Mouse (Mus musculus) regulatory T cell (primary cell): ENCODE data around the gene Rev3l.

Source experiments
- in situ Hi-C: fragments of 300-600 bp; cut with MboI, MseI; formaldehyde crosslinking; loops from one replicate; pipeline ENCODE4 v1.15.1; 2025; ENCODE audit warnings: high pct_unique_total_duplicates

Rev3l gene

DNA sequence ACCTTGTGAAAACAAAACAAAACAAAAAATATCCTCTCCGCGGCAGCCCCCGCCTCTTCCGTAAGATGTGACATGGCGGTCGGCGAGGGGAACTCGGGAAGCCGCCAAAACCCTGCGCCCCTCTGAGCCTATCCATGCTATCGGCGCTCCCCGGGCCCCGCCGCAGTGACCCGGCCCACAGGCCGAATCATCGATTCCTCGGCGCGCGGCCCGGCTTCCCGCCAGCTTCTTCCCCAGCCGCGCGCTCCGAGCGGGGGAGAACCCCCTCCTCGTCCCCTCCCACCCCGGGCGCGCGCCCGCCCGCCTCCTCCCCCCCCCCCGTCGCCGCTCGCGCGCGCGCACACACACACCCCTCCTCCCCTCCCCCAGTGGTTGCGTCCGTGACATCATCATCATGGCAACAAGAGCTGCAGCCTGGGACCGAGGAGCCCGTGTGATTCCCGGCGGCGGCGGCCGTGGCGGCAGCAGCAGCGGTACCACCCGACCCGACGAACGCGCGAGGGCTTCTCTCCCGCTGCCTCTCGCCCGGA is at the start of gene Rev3l:
Gene Rev3l (plus strand): TSS at position 383 of the 530 bp plus-strand sequence.
- in situ Hi-C loops, result no loop called here

DNA sequence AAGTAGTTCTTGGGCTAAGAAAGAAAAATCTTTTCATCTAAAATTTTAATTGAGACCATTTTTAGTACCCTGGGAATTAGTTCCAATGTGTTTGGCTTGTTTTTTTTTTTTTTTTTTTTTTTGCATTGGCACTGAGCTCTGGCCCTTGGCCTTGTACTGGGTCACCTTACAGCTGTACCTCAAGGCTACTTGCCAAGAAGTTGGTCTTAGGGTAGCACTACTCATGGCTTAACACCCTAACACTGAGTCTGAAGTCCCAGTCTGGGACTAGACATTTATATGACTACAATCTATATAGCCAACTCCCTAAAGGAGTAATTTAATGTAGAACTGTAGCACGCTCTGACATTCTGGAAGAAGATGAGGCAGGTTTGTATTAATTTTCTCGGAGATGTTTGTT is 49.4 kb upstream of the Rev3l start:
- in situ Hi-C loops, result no loop called here

DNA sequence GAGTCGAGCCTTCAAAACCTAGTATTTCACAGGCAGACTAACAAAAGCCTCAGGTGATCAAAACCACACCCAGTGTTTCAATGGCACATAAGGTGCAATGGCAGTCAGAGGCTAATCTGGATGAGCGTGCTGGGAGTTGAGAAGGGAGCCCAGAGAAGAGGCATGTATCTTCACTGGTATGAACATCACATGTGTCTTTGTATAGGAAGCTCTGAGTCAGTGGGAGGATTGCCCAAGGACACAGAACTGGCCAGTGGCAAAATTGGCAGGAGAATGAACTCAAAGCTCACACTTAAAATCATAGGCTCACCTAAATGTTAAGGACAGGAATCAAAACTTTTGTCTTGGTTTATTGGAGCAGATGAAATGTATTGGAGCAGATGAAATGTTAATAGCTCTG is 48.4 kb upstream of the Rev3l start:
- in situ Hi-C loops, result no loop called here

DNA sequence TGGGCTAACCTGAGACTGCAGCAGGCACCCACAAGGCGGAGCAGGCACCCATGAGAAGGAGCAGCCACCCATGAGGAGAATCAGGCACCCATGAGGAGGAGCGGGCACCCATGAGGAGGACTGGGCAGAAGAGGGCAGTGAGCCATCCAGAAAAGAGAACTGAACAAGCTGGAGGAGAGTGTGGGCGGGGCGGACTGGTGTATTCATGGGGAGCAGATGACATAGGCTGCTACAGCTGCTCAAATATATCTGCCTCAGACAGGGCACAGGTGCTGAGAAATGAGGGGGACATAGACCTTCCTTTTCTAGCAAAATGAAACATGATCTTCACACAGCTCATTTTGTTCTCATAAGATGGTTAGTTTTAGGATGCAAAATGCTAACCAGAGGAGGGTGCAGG is 45.1 kb upstream of the Rev3l start:
- in situ Hi-C loops, result no loop called here

DNA sequence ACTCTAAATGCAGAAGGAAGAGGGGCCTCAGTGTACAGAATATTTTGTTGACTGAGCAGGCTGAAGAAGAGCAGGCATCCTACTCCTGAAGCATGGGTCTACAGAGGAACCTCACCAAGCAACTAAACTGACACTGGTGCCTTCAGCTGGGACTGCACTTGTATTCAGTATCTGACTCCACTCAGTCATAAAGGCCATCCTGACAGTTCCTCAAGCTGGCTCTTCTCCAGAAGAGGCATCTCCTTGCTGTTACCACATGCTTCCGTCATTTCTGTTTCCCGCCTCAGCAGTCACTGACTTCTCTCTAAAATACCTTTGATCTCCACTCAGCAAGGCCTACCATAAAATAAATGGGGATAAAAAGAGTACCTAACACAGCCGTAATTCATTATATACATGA is 44.1 kb upstream of the Rev3l start:
- in situ Hi-C loops, result no loop called here

DNA sequence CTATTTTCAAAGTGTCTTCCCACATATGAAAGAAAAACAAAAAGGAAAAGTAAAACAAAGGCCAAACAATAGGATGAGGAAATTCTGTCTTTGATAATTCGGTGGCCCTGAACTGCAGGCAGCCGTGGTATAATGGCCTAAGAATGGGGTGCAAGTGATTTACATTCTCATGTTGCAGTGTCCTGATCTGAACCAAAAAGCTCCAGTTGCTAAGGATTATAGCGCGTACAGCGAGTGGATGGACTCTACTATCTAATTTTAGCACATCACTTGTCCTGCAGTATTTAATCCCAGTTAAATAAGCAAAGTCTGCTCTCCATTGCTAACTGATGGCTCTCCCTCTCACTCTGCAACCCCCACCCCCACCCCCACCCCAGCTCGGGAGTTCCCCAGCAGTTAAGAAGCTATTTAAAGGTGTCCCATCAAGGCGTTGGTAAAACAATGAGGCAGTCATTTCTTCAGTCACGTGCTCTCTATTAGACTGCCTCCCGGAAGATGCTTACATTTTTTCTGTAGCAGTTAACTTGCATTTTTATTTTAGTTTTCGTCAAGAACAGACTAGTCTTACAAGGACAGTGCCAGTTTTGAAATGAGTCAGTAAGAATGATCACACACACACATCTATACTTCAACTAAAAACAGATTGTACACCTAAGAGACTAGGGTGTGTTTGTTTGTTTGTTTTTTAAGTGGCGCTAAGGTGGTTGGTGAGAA is 40.4 kb upstream of the Rev3l start:
- in situ Hi-C loops, result no loop called here

DNA sequence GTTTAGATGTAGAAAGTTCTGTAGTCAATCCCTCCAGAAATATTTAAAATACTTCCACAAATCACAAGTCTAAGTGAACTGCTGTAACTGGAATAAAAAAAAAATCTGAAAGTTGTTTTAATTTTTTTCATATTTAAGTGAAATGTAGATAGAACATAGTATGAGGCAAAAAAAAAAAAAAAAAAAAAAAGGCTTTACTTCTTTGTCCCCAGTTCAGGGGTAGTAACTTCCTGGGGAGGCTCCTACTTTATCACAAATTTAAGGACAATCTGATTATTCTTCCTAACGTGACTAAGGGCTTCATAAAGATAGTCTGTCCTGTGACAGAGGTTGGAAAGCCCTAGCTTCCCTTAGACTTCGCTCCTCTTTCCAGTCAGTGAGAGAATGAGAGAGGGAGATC is 39.8 kb upstream of the Rev3l start:
- in situ Hi-C loops, result no loop called here

DNA sequence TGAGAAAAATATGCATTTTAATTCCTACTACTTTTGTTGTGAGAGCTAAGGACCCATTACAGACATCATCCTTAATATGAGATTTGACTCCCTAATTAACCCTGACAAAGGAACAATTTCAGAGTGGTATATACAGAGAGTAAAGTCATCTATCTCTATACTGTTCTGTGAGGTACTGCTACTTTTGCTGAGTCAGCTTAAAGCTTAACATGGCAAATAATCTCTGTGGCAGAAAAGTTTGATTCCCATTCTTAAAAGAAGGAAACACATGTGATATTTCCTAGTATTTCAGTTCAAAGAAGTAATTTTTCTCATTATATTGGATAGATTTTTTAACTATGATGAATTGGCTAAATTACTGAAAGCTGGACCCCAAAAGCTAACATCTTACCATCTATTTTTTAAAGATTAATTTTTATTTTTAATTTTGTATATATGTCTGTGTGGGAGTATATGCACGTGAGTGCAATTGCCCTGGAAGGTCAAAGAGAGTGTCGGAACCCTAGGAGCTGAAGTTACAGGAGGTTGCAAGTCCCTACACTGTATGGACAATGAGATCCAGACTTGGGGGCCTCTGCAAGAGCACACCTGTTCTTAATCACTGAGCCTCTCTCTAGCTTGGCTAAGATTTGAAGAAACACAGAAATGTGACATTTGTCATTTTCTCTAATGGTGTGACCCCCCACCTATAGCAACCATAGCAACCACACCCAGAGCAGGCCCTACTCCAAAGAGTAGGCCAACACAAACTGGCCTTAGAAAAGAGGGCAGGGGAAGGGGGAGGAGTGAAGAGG is 24.0 kb upstream of the Rev3l start:
- in situ Hi-C loops, result no loop called here

DNA sequence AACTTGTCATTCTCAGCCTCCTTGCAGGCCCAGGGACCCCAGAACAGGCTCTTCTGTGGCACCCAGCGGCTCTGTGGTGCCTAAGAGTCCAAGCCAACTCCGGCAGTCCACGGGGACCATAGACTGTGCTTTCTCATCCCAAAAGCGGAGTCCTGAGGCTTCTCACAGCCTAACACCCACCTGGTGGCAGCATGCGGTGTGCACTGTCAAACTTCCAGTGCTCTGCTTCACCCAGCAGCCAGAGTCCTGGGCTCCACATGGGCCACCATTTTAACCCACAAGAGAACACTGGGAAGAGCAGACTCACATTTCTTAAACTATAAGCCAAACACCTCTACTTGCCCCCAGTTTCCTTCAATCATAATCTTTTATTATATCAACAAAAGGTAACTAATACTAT is 15.0 kb upstream of the Rev3l start:
- in situ Hi-C loops, result no loop called here

DNA sequence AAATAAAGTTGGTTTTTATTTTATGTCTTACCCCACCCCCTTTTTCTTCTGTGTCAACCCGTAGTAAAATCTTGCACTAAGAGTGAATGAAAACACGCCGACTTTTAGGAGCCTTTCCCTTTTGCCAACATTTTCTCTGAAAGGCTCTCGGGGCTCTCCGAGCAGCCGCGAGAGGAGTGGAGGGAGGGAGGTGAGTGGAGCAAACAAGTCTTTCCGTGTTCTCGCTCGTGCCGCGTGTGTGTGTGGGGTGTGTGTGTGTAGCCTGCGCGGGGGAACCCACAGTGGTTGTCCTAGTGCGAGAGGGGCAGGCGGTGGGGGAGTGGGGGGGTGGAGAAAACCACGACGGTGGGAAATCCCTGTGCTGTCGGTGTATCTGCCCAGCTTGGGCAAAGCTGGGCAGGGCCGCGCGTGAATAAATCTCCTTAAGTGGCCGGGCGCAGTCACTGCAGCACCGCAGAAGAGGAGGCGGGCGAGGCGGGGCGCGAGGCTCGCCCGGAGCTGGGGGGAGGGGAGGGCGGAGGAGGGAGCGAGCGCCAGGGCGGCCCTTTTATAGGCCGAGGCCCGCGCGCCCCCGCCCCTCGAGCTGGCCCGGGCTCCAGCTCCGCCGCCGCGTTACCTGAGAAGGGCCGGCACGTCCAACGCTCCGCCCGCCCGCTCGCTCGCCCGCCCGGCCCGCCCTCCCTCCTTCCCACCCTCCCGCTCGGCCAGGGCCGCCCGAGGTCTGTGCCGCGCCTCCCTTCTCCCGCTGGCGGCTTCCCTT is 762 bp upstream of the Rev3l start:
- in situ Hi-C loops, result no loop called here

DNA sequence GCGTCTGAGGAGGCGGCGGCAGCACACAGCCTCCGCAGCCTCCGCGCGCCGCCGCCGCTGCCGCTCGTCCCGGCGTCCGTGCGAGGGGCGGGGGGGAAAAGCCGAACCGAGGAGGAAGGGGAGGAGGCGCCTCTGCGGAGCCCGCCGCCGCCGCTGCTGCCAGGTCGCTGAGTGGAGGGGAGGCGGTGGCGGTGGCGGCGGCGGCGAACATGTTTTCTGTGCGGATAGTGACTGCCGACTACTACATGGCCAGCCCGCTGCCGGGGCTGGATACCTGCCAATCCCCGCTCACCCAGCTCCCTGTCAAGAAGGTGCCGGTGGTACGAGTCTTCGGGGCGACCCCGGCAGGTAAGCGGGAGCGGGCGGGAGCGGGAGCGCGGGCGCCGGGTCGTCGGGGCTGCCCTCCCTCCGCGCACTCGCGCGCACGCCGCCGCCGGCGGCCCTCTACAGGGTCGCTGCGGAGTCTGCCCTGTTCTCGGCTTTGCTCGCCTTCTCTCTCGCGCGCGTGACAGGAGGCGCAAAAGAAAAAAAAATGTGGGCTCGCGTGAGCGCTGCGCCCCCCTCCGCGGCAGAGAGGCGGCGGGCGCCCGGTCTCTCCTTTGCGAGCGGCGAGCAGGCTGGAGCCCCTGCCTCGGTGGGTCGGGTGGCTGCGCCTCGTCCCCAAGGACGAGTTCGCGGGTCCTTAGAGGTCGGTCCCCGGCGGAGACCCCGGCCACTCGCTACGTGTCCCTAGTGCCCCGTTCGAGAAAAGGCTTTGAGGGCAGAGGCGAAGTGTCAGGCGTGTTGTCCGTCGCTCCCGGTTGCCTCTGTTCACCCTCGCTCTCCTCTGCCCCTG is 565 bp downstream of the Rev3l start:
- in situ Hi-C loops, result no loop called here

DNA sequence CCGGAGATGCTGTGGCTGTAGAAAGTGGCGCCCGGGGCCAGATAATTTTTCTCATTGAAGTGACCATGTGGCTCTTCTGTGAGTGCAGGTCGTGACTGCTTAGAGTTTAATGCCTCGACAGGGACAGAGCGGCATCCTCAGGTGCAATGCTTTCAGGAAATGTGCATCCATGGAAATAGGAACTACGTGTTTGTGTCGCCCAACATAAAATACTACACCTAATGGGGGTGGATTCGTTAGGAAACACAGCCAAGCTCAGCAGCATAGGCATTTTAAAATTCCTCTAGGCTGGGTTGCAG is 1.1 kb downstream of the Rev3l start:
- in situ Hi-C loops, result no loop called here

DNA sequence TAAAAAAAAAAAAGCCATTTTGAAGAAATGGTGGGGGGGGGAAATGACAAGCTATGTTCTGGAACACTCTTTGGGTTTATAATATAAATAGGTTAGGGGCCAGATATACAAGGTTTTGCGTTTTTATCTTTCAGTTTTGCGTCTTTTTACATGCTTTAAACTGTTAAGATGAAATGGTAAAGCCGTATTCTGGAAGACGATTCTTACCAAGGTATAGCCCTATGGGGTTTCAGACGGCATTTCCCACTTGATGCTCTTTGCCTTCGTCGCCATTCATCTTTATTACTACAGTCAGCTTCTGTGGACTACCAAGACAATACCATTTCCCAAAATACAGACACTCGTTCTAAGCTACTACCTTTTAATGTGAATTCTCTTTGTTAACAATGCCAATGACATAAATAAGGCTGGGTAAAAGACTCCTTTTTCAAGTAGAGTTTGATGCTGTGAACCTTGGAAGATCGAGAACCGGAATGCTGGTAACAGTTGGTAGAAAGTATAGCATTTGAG is 1.6 kb downstream of the Rev3l start:
- in situ Hi-C loops, result no loop called here

DNA sequence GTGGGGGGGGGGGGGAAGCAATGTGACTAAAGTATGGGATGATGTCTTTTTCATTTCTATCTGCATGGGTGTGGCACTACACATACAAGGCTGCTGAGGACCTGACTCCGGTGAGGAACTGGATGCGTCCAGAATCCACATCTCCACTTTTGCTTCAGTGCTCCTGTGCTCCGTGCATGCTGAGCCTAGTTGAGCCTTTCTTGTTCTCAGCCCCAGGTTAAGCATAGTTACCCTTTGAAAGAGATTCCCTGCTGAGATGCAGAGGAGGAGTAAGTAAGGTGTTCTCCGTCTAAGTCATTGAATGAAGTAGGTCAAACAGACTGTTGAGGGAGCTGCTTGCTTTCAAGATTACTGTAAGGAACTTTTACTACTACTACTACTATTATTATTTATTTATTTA is 4.3 kb downstream of the Rev3l start:
- in situ Hi-C loops, result loop anchor here (5.0 kb wide), 1 partner anchor 564 kb away; no protein-coding TSS in a partner anchor

DNA sequence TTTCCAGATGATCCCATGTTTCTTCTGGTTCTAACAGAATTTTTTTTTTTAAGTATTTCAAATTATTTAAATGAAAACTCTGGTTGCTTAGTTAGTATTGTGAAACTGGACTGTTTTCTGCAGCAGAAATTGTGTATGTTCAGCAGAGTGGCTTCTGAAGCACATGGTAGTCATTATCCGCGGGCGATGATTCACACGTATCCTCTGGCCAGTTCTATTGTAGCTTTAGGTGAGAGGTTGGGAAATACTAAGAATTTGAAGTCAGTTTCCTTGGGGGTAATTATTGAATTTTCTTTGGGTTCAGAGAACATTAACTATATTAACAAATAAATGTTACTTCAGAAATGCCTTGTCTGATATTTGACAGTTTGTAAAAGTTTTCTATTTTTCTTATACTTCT is 10.1 kb downstream of the Rev3l start:
- in situ Hi-C loops, result no loop called here

DNA sequence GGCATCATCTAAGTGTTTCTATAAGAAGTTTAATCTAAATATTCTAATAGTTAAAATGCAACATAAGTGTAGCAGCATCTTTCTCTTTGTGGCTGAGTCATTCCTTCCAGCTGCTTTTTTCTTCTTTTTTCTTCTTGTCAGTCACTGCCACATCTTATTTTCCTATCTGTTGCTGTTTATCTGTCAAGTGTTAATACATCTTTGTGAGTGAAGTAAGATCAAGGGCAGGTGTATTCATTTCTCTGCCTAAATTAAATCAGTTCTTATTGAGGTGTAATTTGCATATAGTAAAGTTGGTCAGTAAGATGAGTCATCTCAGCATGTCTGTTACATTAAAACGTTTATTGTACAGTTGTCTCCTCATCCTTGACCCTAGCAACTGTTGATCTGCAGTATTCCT is 32.8 kb downstream of the Rev3l start:
- in situ Hi-C loops, result no loop called here

DNA sequence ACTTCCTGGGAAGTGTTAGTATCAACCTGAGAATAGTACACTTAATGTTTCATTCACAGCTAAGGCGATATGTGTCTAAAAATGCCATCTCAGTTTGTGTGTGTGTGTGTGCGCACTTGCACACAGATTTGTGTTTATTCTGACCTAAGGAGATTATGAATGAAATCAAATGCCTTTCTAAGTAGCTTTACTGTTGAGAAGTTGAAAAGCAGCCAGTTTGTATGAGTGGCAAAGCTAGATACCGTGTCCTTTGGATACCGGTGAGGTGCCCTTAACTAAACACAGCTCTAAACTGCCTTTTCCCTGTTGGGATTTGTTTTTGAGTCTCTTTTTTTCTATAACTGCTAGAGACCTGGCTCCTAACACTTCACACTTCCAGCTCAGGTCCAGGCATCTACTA is 34.8 kb downstream of the Rev3l start:
- in situ Hi-C loops, result no loop called here

DNA sequence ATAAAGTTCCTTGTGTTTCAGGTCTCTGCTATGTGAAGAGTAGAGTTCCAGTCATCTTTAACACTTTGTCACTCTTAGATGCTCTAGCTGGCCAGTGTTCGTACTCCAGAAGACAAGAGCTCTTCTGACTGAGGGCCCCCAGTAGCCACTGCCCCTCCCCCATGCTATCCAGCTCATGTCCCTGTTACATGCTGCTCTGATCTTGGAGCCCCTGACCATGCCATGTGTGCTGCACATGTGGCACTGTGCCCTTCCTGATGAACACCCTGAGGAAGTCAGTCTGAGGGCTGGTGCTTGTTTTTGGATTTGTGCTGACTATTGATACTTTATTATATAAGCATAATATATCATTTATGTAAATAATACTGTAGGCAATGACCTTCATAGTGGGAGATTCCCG is 40.3 kb downstream of the Rev3l start:
- in situ Hi-C loops, result no loop called here

DNA sequence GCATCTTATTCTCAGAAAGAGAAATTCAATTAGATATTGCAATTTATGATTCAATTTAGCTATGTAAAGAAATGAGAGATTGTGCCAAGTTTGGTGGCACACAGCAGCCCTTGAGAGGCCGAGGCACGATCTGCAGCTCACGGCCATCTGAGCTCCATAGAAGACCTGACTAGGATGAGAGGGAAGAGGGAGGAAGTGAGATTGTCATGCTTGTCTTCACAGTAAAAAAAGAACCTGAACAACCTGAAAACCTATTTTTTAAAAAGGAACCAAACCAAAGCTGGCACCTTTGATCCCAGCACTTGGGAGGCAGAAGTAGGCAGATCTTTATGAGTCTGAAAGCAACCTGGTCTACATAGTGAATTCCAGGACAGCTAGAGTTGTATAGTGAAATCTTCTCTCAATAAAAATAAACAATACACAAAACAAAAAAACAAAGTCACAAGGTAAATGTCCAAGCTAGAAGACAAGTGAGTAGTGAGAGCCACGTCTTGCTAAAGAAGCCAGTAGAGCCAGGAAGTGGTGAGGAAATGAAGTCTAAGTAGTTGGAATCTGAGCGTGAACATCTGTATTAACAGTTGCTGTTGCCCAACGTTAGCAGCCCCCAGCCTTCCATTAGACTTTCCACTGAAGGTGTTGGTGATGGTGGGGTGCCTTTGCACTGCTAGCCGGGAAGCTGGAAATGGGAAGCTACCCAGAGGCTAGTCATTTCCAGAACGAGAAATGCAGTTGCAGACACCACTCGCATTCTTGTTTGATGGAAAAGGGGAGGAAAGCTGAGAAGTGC is 42.2 kb downstream of the Rev3l start:
- in situ Hi-C loops, result no loop called here

DNA sequence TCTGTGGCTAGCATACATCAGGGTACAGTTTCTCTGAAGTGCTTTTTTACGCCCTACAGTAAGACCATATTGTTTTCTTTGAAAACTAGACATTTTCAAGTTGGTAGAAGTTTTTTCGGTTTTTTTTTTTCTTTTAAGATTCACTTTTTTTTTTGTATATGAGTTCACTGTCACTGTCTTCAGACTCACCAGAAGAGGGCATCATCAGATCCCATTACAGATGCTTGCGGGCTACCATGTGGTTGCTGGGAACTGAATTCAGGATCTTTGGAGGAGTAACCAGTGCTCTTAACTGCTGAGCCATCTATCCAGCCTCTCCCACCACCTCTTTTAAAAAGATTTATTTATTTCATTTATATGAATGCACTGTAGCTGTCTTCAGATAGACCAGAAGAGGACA is 45.0 kb downstream of the Rev3l start:
- in situ Hi-C loops, result no loop called here

DNA sequence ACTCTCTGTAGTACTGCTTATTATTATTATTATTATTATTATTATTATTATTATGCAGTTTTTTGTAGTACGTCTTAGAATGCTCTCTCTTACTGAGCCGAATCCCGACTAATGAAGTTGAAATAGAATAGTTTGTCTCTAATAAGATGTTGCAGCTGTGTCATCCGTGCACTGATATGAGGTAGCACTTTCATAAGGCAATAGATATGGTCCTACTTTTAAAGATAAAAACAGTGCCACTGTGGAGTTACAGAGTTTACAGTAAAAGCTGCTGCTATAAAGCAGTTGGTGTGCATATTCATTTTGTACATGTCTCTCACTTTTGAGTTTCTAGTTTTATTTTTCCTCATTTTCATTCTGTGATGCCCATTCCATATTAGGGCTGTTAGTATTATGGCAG is 46.4 kb downstream of the Rev3l start:
- in situ Hi-C loops, result no loop called here
